Mouse (Mus musculus) heart, embryonic 15.5 days (tissue): Measurements from ENCODE around the gene Atp5d. TPM values are rescaled to one million over a fixed set of nuclear protein-coding genes. Genes with fewer than 3 reads are reported as not detected.

Experiments
- polyA plus RNA-seq: library from polyadenylated mRNA; unstranded; fragments of >200 nt; fragmentation: Nextera tagmentation; extraction: Ambion mirVana; gene quantifications from 2 replicates; pipeline ENCODE4 v1.2.1, GENCODE M21; 2015

Atp5d gene
- polyA plus RNA-seq, 1 experiment from 2014 or later: 962 TPM

Other genes starting within 250 kb of the Atp5d start
- not detected in 2 replicates for gene Cfd, start 247.8 kb upstream of the Atp5d start, polyA plus RNA-seq
- gene Med16, start 229.7 kb upstream of the Atp5d start, polyA plus RNA-seq: 34.8 and 45.7 TPM in 2 replicates
- 15.7 TPM in 1 of 2 replicates, not detected in the other for gene Gm26602, start 227.8 kb upstream of the Atp5d start, polyA plus RNA-seq
- 0.34 and 0.51 TPM in 2 replicates for gene Kiss1r, start 221.7 kb upstream of the Atp5d start, polyA plus RNA-seq
- 95.2 and 118 TPM in 2 replicates for gene R3hdm4, start 217.4 kb upstream of the Atp5d start, polyA plus RNA-seq
- gene Arid3a, start 211.6 kb upstream of the Atp5d start, polyA plus RNA-seq: 2.1 and 3.7 TPM in 2 replicates
- 56.7 and 66.6 TPM in 2 replicates for gene Wdr18, start 178.5 kb upstream of the Atp5d start, polyA plus RNA-seq
- gene Grin3b, start 167.9 kb upstream of the Atp5d start, polyA plus RNA-seq: 0.24 and 0.28 TPM in 2 replicates
- gene Tmem259, start 154.3 kb upstream of the Atp5d start, polyA plus RNA-seq: 16.2 and 19.6 TPM in 2 replicates
- 208 and 243 TPM in 2 replicates for gene Cnn2, start 150.0 kb upstream of the Atp5d start, polyA plus RNA-seq
- gene Abca7, start 142.1 kb upstream of the Atp5d start, polyA plus RNA-seq: 2.1 and 3.9 TPM in 2 replicates
- gene Arhgap45, start 122.0 kb upstream of the Atp5d start, polyA plus RNA-seq: 4.7 and 14.4 TPM in 2 replicates
- gene Polr2e, start 98.8 kb upstream of the Atp5d start, polyA plus RNA-seq: 115 and 136 TPM in 2 replicates
- gene Gpx4, start 91.5 kb upstream of the Atp5d start, polyA plus RNA-seq: 628 and 658 TPM in 2 replicates
- 8.3 and 13.9 TPM in 2 replicates for gene Sbno2, start 33.1 kb upstream of the Atp5d start, polyA plus RNA-seq
- 10.0 and 14.2 TPM in 2 replicates for gene Stk11, start 22.8 kb upstream of the Atp5d start, polyA plus RNA-seq
- gene Cbarp, start 2.2 kb downstream of the Atp5d start, polyA plus RNA-seq: 1.7 and 2.9 TPM in 2 replicates
- gene Midn, start 9.6 kb downstream of the Atp5d start, polyA plus RNA-seq: 11.6 and 16.8 TPM in 2 replicates
- 86.7 and 90.2 TPM in 2 replicates for gene Cirbp, start 27.4 kb downstream of the Atp5d start, polyA plus RNA-seq
- gene 1600002K03Rik, start 34.3 kb downstream of the Atp5d start, polyA plus RNA-seq: 7.7 and 9.1 TPM in 2 replicates
- 8.6 and 9.7 TPM in 2 replicates for gene Efna2, start 40.9 kb downstream of the Atp5d start, polyA plus RNA-seq
- gene Mum1, start 87.8 kb downstream of the Atp5d start, polyA plus RNA-seq: 32.7 and 40.5 TPM in 2 replicates
- 553 and 586 TPM in 2 replicates for gene Ndufs7, start 110.5 kb downstream of the Atp5d start, polyA plus RNA-seq
- gene Gamt, start 122.4 kb downstream of the Atp5d start, polyA plus RNA-seq: 47.7 and 52.9 TPM in 2 replicates
- 31.5 and 40.0 TPM in 2 replicates for gene Dazap1, start 122.9 kb downstream of the Atp5d start, polyA plus RNA-seq
- 525 and 544 TPM in 2 replicates for gene Rps15, start 153.8 kb downstream of the Atp5d start, polyA plus RNA-seq
- gene Apc2, start 157.3 kb downstream of the Atp5d start, polyA plus RNA-seq: 0.96 and 2.1 TPM in 2 replicates
- 32.4 and 36.8 TPM in 2 replicates for gene 2310011J03Rik, start 181.9 kb downstream of the Atp5d start, polyA plus RNA-seq
- 1.3 and 1.5 TPM in 2 replicates for gene Pcsk4, start 190.9 kb downstream of the Atp5d start, polyA plus RNA-seq
- 1.6 and 3.4 TPM in 2 replicates for gene Reep6, start 191.3 kb downstream of the Atp5d start, polyA plus RNA-seq
- 10.9 and 12.7 TPM in 2 replicates for gene Adamtsl5, start 209.8 kb downstream of the Atp5d start, polyA plus RNA-seq
- 0.06 and 0.09 TPM in 2 replicates for gene Plk5, start 217.8 kb downstream of the Atp5d start, polyA plus RNA-seq
- gene Mex3d, start 249.0 kb downstream of the Atp5d start, polyA plus RNA-seq: 4.8 and 5.2 TPM in 2 replicates